Mouse (Mus musculus) bone marrow macrophage, adult 2 months (primary cell): ENCODE data around the gene Tab1.

Experiments used
- CTCF ChIP-seq: IDR thresholded peaks from 2 replicates; pipeline ENCODE4 v1.5.1; 2012; ENCODE audit warnings: low read depth, mild to moderate bottlenecking, low read length, moderate library complexity
- POLR2A ChIP-seq: IDR thresholded peaks from 2 replicates; pipeline ENCODE4 v1.6.1; 2012; ENCODE audit warnings: mild to moderate bottlenecking, low read depth, low read length, borderline replicate concordance

DNA sequence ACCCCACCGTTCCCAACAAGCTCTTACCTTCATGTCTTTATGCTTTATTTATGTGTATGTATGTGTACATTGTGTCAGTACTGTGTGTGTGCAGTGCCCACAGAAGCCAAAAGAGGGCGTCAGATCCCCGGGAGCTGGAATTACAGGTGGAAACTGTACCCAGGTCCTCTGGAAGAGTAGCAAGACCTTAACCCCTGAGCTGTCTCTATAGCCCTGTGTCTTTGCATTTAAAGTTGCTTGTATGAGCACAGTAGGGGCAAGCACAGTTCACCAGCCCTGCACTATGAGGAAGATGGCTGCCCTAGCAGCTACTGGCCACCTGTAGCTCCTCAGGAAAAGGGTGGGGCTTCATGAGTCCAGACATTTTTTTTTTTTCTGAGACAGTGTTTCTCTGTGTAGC lies 25.4 kb upstream of the Tab1 start:
- TF ChIP-seq CTCF: no peak
- TF ChIP-seq POLR2A: no peak
